Mouse (Mus musculus): ENCODE measurements at regions not wholly inside any gene's neighbourhood (a gene's known extent, or its start where the extent isn't known, plus 50 kb on each side); places are given as distances from the start of the nearest gene placed in this dataset.
"Not testable (repeated sequence)": the region's sequence is repeated elsewhere in the genome, so short reads cannot be mapped to it uniquely, and the experiment has no call there.

DNA sequence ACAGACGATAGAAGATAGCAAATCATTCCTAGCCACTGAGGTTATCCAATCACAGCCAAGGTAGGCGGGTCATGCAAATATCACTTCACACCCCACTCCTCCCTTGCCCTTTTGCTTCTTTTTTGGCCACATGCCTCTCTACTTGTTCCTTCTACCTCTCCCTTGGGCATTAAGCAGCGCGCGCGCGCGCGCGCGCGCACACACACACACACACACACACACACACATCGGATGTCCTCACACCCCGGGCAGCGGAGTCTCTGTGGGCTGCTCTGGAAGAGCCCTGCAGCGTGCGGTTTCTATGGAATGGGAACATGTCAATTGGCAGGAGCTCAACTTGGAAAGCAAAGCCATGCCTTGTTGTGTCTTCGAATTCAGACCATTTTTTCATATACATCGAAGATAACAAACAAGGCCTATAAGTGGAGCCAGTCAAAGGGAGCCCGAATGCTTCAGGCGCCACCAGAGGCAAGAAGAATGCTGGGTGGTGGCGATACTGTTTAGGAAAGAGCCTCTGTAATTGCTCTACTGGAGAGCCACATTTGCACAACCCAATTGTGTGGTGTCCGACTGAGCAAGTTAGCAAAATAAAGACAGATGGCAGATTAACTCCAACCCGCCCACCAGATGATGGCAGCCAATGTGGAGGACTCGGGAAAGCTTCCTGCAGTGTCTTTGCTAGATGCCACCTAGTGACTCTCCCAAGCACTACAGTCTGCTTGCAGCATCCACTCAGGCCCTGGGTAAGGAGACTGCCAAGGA is 183.3 kb upstream of the Serp2 start:
- Histone ChIP-seq H3K9ac (ENCODE audit: low read depth, low read length) (no peak overlapping the region), H3K9me3 (replicated peaks; ENCODE audit: control insufficient read depth, low read length) (no peaks in the 10 kb centered on the region), H3K4me2 (ENCODE audit: low read depth, low read length) (no peak overlapping the region), H3K27me3 (ENCODE audit: control insufficient read depth, insufficient read depth, low read depth, low read length) (no peaks in the 10 kb centered on the region), H3K36me3 (ENCODE audit: control insufficient read depth, insufficient read depth) (no peaks in the 10 kb centered on the region), H3K4me3 (ENCODE audit: low read depth, low read length) (no peak overlapping the region), H3K4me1 (ENCODE audit: control insufficient read depth, low read depth, low read length) (no peaks in the 10 kb centered on the region; the same call in 1 of the 2 replicates), H3K27ac (ENCODE audit: low read length) (no peak overlapping the region)
- peak; percentile 27; the same call in 1 of the 2 replicates for ATAC-seq (ENCODE audit: low read depth)
- WGBS (ENCODE audit: insufficient replicate concordance): 66% methylated on average over 22 of the region's 25 CpGs

DNA sequence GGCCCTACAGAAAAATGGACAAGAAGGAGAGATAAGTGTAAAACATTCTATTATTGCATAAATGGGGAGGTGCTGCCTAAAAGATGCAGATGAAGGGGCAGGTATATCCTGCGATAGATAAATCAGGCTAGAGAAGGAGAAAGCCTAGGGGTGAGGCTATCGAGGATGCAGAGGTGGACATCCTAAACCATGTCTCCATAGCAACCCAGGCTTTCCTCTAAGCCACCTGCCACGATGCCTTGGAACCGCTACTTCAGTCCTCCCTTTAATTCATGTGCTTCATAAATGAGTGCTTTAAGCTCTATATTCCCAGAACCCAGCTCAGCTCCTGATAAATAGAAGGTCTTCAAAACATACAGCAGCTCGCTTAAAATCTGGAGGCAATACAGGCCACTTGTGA is 179.3 kb upstream of the Serp2 start:
- H3K4me3 ChIP-seq (ENCODE audit: low read depth, low read length): no peak overlapping the region
- H3K27me3 ChIP-seq (ENCODE audit: control insufficient read depth, insufficient read depth, low read depth, low read length): no peaks in the 10 kb centered on the region
- no peak overlapping the region for H3K27ac ChIP-seq (ENCODE audit: low read length)
- H3K36me3 ChIP-seq (ENCODE audit: control insufficient read depth, insufficient read depth): no peaks in the 10 kb centered on the region
- 66% methylated on average over 5 of the region's 5 CpGs for WGBS (ENCODE audit: insufficient replicate concordance)
- no peak overlapping the region for H3K4me2 ChIP-seq (ENCODE audit: low read depth, low read length)
- no peaks in the 10 kb centered on the region for H3K9me3 ChIP-seq (replicated peaks; ENCODE audit: control insufficient read depth, low read length)
- no peaks in the 10 kb centered on the region; the same call in none of the 2 replicates for H3K4me1 ChIP-seq (ENCODE audit: control insufficient read depth, low read depth, low read length)
- no peak overlapping the region for H3K9ac ChIP-seq (ENCODE audit: low read depth, low read length)
- ATAC-seq (ENCODE audit: low read depth): no peak

DNA sequence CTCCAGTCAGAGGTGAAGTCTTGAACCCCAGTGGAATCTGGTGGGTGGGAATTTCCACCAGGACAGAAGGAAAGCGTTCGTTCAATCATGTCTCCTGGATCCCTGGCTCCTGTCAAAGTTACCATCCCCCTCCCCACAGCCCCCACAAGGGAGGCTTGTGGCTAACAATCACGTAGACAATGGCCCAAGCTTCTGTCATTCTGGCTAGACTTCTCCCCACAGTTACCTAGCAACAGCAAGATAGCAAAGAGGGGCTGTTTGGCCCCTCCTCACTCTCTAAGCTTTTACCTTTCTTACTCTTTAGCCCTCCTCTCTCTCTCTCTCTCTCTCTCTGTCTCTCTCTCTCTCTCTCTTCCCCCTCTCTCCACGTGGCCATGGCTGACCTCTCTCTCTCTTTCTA is 178.4 kb upstream of the Serp2 start:
- no peaks in the 10 kb centered on the region for H3K36me3 ChIP-seq (ENCODE audit: control insufficient read depth, insufficient read depth)
- no peaks in the 10 kb centered on the region; the same call in none of the 2 replicates for H3K4me1 ChIP-seq (ENCODE audit: control insufficient read depth, low read depth, low read length)
- no peak overlapping the region for H3K9ac ChIP-seq (ENCODE audit: low read depth, low read length)
- no peak overlapping the region for H3K4me3 ChIP-seq (ENCODE audit: low read depth, low read length)
- no peaks in the 10 kb centered on the region for H3K27me3 ChIP-seq (ENCODE audit: control insufficient read depth, insufficient read depth, low read depth, low read length)
- WGBS (ENCODE audit: insufficient replicate concordance): 52% methylated on average over 4 of the region's 4 CpGs
- no peaks in the 10 kb centered on the region for H3K9me3 ChIP-seq (replicated peaks; ENCODE audit: control insufficient read depth, low read length)
- no peak for ATAC-seq (ENCODE audit: low read depth)
- H3K27ac ChIP-seq (ENCODE audit: low read length): no peak overlapping the region
- H3K4me2 ChIP-seq (ENCODE audit: low read depth, low read length): no peak overlapping the region

DNA sequence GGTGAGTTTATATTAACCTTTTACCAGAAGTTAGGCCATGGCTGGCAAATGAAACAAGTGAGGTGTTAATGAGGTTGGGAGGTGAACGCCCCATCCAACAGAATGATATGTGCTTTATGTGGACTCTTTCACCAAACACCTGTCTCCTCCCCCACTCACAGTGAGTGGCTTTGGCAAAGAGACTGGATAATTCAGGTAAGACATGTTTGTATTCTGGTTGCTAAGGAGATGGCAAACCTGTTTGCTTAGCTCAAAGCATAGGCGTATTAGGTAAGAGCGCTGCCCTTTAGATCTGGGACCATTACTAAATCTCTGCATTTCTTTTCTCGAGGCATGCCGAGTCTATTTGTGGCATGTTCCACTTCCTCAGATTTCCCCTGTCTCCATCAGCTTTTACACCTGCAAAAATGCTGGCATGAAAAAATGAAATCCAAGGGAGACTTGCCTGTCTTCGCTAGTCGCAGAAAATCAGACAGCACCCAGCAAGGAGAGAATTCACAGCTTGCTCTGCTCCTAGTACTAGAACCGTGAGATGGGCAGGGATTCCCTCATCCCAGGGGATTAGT is 176.7 kb upstream of the Serp2 start:
- WGBS (ENCODE audit: insufficient replicate concordance): 61% methylated on average over 8 of the region's 8 CpGs
- Histone ChIP-seq H3K4me2 (ENCODE audit: low read depth, low read length) (no peak overlapping the region), H3K9me3 (replicated peaks; ENCODE audit: control insufficient read depth, low read length) (no peaks in the 10 kb centered on the region), H3K27me3 (ENCODE audit: control insufficient read depth, insufficient read depth, low read depth, low read length) (no peaks in the 10 kb centered on the region), H3K4me3 (ENCODE audit: low read depth, low read length) (no peak overlapping the region), H3K36me3 (ENCODE audit: control insufficient read depth, insufficient read depth) (no peaks in the 10 kb centered on the region), H3K4me1 (ENCODE audit: control insufficient read depth, low read depth, low read length) (no peaks in the 10 kb centered on the region; the same call in none of the 2 replicates), H3K9ac (ENCODE audit: low read depth, low read length) (no peak overlapping the region), H3K27ac (ENCODE audit: low read length) (0 out of 2 replicates have a peak overlapping the region, but pooled peaks have one; percentile 38)
- peak; percentile 73 for ATAC-seq (ENCODE audit: low read depth)

DNA sequence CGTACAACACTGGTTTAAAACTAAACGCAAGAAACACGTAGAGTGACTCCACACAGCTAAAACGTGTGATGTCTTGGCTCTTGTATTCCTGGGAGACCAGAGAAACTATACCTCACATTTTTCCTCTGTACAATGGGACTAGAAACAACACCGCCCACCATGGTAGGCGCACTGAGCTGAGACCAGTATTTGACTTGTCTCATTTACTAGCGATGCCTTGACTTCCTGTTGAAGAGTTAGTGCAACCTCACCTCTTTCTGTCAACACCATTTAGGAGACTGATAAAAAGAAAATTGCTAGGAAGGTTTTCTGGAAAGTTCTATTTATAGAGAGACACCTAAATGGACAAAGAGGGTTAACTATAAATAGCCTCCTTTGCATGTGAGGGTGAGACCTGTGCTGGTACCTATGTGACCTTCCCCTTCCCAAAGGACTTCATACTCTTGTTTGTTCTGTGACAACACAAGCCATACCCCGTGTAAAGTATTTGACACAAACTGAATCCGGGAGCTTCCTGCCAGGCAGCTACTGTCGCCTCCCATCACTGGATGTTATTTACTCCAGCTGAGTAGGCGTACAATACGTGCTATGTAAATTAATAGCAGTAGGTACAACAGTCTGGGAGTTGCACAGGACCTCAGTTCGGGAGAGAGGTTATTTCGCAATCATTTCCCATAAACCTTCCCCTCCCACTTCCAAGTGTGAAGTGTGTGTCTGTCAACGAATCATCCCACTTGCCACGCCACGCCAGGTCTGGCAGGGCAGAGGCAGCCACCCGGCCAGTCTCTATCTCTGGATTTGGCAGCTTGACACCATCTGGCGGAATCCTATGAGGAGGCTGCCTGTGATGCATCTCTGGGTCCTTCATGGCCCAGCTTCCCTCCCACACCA is 174.7 kb upstream of the Serp2 start:
- Histone ChIP-seq H3K27me3 (ENCODE audit: control insufficient read depth, insufficient read depth, low read depth, low read length) (no peaks in the 10 kb centered on the region), H3K4me3 (ENCODE audit: low read depth, low read length) (no peak overlapping the region), H3K9ac (ENCODE audit: low read depth, low read length) (no peak overlapping the region), H3K27ac (ENCODE audit: low read length) (0 out of 2 replicates have a peak overlapping the region, but pooled peaks have one; percentile 16), H3K36me3 (ENCODE audit: control insufficient read depth, insufficient read depth) (no peaks in the 10 kb centered on the region), H3K9me3 (replicated peaks; ENCODE audit: control insufficient read depth, low read length) (no peaks in the 10 kb centered on the region), H3K4me2 (ENCODE audit: low read depth, low read length) (no peak overlapping the region), H3K4me1 (ENCODE audit: control insufficient read depth, low read depth, low read length) (no peaks in the 10 kb centered on the region; the same call in 1 of the 2 replicates)
- 57% methylated on average over 19 of the region's 19 CpGs for WGBS (ENCODE audit: insufficient replicate concordance)
- peak; percentile 75 for ATAC-seq (ENCODE audit: low read depth)

DNA sequence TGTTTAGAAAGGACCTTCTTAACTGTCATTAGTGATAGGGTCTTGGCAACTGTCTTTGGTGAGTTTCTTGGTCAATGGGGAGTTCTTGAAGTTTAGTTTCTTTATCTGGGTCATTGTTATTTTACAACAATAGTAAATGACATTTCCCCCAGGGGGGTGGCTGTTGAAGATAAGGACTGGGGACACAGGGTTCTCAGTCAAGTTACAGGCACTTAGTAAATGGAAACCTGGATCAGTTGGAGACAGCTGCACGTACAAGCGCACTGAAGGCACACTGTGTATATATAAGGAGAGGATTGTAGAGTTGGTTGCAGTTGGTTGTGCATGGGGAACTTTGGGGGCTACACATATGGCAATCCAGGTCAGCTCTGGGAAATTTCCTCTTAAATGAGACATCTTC is 169.2 kb upstream of the Serp2 start:
- Histone ChIP-seq H3K36me3 (ENCODE audit: control insufficient read depth, insufficient read depth) (no peaks in the 10 kb centered on the region), H3K9me3 (replicated peaks; ENCODE audit: control insufficient read depth, low read length) (no peaks in the 10 kb centered on the region), H3K9ac (ENCODE audit: low read depth, low read length) (no peak overlapping the region), H3K4me3 (ENCODE audit: low read depth, low read length) (no peak overlapping the region), H3K27me3 (ENCODE audit: control insufficient read depth, insufficient read depth, low read depth, low read length) (no peaks in the 10 kb centered on the region), H3K4me2 (ENCODE audit: low read depth, low read length) (no peak overlapping the region), H3K4me1 (ENCODE audit: control insufficient read depth, low read depth, low read length) (no peaks in the 10 kb centered on the region), H3K27ac (ENCODE audit: low read length) (no peak overlapping the region)
- WGBS (ENCODE audit: insufficient replicate concordance): 56% methylated on average over 2 of the region's 2 CpGs
- ATAC-seq (ENCODE audit: low read depth): no peak

DNA sequence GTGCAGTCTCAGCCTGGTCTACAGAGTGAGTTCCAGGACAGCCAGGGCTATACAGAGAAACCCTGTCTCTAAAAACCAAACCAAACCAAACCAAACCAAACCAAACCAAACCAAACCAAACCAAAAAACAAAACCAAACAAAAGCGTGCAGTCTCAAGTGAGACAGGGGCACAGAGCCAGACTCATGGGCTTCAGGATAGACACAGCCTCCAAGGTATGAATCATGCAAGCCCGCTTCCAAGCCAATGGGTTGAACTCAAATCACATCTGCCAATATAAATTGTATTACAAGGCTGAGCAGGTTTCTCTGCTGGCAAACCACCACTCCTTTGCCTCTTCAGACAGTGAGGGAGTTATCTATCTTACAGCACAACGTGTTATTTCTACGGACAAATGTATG is 168.5 kb upstream of the Serp2 start:
- H3K27me3 ChIP-seq (ENCODE audit: control insufficient read depth, insufficient read depth, low read depth, low read length); H3K9ac ChIP-seq (ENCODE audit: low read depth, low read length); H3K27ac ChIP-seq (ENCODE audit: low read length); H3K4me3 ChIP-seq (ENCODE audit: low read depth, low read length); H3K36me3 ChIP-seq (ENCODE audit: control insufficient read depth, insufficient read depth); ATAC-seq (ENCODE audit: low read depth); H3K4me1 ChIP-seq (ENCODE audit: control insufficient read depth, low read depth, low read length); H3K4me2 ChIP-seq (ENCODE audit: low read depth, low read length); H3K9me3 ChIP-seq (replicated peaks; ENCODE audit: control insufficient read depth, low read length): not testable (repeated sequence)
- 61% methylated on average over 4 of the region's 4 CpGs for WGBS (ENCODE audit: insufficient replicate concordance)

DNA sequence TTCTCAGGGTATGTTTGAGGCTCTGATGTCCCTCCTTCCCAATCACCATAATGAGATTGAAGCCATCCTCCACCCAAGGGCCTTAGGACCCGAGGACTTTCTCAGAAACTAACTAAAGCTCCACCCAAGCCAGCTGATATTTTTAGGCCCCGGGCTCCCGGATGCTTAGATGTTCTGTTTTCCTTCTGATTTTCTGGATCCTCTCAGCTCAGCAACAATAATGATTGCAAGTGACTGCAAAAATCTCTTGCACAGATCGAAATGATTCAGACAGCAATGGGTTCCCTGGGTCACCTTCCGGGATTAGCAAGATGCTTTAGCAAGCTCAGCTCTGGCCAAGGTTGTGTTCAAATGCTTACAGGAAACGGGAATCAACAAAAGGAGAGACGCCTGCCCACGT is 168.1 kb upstream of the Serp2 start:
- H3K9me3 ChIP-seq (replicated peaks; ENCODE audit: control insufficient read depth, low read length): no peaks in the 10 kb centered on the region
- WGBS (ENCODE audit: insufficient replicate concordance): 57% methylated on average over 8 of the region's 8 CpGs
- no peak overlapping the region for H3K4me3 ChIP-seq (ENCODE audit: low read depth, low read length)
- H3K27ac ChIP-seq (ENCODE audit: low read length): no peak overlapping the region
- H3K9ac ChIP-seq (ENCODE audit: low read depth, low read length): no peak overlapping the region
- ATAC-seq (ENCODE audit: low read depth): no peak
- H3K27me3 ChIP-seq (ENCODE audit: control insufficient read depth, insufficient read depth, low read depth, low read length): no peaks in the 10 kb centered on the region
- H3K4me2 ChIP-seq (ENCODE audit: low read depth, low read length): no peak overlapping the region
- H3K4me1 ChIP-seq (ENCODE audit: control insufficient read depth, low read depth, low read length): no peaks in the 10 kb centered on the region
- no peaks in the 10 kb centered on the region for H3K36me3 ChIP-seq (ENCODE audit: control insufficient read depth, insufficient read depth)

All from liver, embryonic 16.5 days (tissue).